Mouse (Mus musculus): ENCODE results near the gene Htr1d.

Htr1d gene

GRCm38 (mm10) chr4:136452792-136453191 lies 29.5 kb downstream of the Htr1d start:
- no peak for DNase-seq (ENCODE audit: low spot score)

- DNase-seq (ENCODE audit: low spot score), result peak; percentile 40
Observed at GRCm38 (mm10) chr4:136454850-136455260, 31.5 kb downstream of the Htr1d start.

- DNase-seq (ENCODE audit: low spot score), result no peak
Observed at GRCm38 (mm10) chr4:136456516-136457218, 33.3 kb downstream of the Htr1d start.

- no peak for DNase-seq (ENCODE audit: low spot score)
Observed at GRCm38 (mm10) chr4:136458276-136458675, 35.0 kb downstream of the Htr1d start.

- no peak for DNase-seq (ENCODE audit: low spot score)
Observed at GRCm38 (mm10) chr4:136459210-136459609, 35.9 kb downstream of the Htr1d start.

- no peak for DNase-seq (ENCODE audit: low spot score)
Observed at GRCm38 (mm10) chr4:136461206-136461605, 37.9 kb downstream of the Htr1d start.

- DNase-seq (ENCODE audit: low spot score), result no peak
Observed at GRCm38 (mm10) chr4:136461761-136462085, 38.4 kb downstream of the Htr1d start.

- DNase-seq (ENCODE audit: low spot score), result peak; percentile 49
Observed at GRCm38 (mm10) chr4:136462086-136462838, 38.9 kb downstream of the Htr1d start, which contains the start of gene 6030445D17Rik. TSS of gene 6030445D17Rik (plus strand) at chr4:136462250.

GRCm38 (mm10) chr4:136462839-136463178 lies 39.5 kb downstream of the Htr1d start:
- no peak for DNase-seq (ENCODE audit: low spot score)

GRCm38 (mm10) chr4:136463436-136463835 lies 40.1 kb downstream of the Htr1d start:
- DNase-seq (ENCODE audit: low spot score), result no peak

- no peak for DNase-seq (ENCODE audit: low spot score)
Observed at GRCm38 (mm10) chr4:136466226-136466625, 42.9 kb downstream of the Htr1d start.

- DNase-seq (ENCODE audit: low spot score), result no peak
Observed at GRCm38 (mm10) chr4:136468553-136469327, 45.4 kb downstream of the Htr1d start.

GRCm38 (mm10) chr4:136469371-136469903 lies 46.1 kb downstream of the Htr1d start, which contains the start of gene Luzp1:
TSS of gene Luzp1 (plus strand) at chr4:136469761.
- peak; percentile 86 for DNase-seq (ENCODE audit: low spot score)

- no peak for DNase-seq (ENCODE audit: low spot score)
Observed at GRCm38 (mm10) chr4:136469941-136470346, 46.6 kb downstream of the Htr1d start.

GRCm38 (mm10) chr4:136470347-136471071 lies 47.2 kb downstream of the Htr1d start:
- DNase-seq (ENCODE audit: low spot score), result no peak

- DNase-seq (ENCODE audit: low spot score), result no peak
Observed at GRCm38 (mm10) chr4:136476692-136477091, 53.4 kb downstream of the Htr1d start.

GRCm38 (mm10) chr4:136486549-136486948 lies 63.2 kb downstream of the Htr1d start:
- DNase-seq (ENCODE audit: low spot score), result no peak

All from ovary, adult 18-20 months (tissue).